Mouse (Mus musculus): Measurements from ENCODE around the gene Ccdc184. TPM values are rescaled to one million over a fixed set of nuclear protein-coding genes. Genes with fewer than 3 reads are reported as not detected.

Ccdc184 gene
- total RNA-seq, 2 experiments from 2014 or later: 10.9 to 12.4 TPM

DNA sequence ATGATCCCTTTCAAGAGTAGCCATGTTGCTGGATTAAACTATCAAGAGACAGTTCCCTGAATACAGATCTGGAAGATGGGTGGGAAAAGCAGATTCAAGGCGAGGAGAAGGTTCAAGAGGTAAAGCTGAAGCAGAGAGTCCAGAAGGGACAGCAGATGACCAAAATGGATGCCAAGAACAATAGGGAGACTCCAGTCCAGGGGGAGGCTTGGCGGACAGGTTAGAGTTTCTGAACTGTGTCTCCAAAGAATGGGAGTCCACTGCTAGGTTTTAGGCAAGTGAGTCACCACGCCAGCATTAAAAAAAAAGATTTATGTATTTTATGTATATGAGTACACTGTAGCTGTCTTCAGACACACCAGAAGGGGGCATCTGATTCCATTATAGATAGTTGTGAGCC, 12.3 kb upstream of the Ccdc184 start:
- DNase-seq (ENCODE audit: extremely low spot score in 1 of 2, low spot score in 1 of 2): no peak

DNA sequence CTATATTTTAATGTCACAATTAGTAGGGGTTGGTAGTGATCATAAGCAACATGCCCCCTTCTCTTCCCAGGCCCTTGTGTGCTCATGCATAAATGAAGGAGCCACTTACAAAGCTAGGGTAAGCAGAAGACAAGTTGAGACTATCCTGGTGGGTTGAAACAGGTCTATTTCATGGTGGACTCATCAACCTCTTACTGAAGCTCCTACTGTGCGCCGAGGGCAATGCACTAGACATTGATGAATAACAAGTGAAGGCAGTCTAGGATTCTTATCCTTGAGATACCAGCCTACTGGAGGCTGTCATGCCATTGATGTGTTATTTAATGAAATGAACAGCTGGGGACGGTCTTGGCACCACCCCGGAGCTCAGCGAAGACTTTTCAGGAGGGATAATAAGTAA, 11.7 kb upstream of the Ccdc184 start:
- no peak for DNase-seq (ENCODE audit: extremely low spot score in 1 of 2, low spot score in 1 of 2)

DNA sequence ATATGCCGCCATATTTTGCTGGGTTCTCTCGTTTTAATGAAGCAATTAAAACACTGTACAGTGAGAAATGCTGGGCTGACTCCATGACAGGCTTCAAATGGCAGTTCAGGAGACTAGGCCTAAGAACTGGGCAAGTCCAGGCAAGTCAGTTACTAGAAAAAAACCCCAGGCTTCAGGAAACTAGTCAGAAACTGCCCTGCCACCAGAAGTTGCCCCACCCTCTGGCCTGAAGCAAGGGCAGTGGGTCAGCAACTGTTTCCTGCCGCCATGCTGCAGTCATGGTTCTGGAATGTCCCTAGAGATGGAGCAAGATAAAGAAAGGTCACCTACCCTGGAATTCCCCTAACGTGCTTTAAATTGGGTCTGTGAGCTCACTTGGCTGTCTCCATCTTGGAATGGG, 11.0 kb upstream of the Ccdc184 start:
- DNase-seq (ENCODE audit: extremely low spot score in 1 of 2, low spot score in 1 of 2): no peak

DNA sequence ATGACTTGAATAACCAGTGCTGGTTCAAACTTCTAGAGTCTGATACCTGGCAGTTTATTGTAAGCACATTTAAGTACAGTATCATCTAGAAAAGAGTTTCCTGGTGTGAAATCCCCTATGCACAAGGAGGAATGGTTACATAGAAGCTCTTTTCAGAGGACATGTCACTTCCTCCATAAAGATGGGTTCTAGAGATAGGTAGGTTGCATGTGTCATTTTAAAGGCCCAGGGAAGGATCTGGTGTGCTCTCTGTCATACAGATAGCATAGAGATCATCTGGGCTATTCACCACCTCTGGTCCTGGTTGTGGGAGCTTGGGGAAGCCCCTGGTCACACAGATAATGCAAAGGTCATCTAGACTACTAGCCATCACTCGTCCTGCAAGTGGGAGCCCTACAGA, 9.7 kb upstream of the Ccdc184 start:
- no peak for DNase-seq (ENCODE audit: extremely low spot score in 1 of 2, low spot score in 1 of 2)

DNA sequence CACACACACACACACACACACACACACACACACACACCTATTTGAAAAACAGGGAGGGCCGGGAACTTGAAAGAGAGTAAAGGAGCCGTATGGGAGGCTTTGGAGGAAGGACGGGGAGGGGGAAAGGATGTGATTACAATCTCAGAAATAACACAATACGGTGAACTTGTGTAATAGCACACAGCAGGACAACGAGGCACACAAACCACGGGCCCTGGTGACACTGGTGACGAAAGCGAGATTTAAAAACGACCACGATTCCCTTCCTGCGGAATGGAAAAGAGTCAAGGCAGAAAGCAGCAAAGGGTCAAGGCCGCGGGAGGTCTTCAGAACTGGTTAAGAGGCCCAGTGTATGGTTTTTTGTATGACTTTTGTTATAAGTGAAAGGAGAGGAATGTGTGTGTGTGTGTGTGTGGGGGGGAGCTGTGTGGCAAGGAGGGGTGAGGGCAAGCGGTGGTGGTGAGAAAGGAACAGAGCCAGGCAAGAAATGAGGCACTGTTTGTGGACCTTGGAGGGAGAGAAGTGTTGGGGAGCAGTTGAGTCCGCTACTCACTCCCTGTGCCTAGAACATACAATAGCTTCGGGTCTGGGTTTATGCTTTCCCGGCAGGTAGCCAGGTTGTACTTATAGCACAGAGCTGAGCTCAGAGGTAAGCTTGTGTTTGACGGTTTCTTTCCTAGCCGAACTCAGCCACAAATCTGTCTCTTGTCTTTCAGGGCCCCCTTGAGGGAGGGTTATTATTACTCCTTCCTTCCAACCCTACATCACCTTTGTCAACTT, 5.7 kb upstream of the Ccdc184 start:
- DNase-seq (ENCODE audit: extremely low spot score in 1 of 2, low spot score in 1 of 2): no peak

DNA sequence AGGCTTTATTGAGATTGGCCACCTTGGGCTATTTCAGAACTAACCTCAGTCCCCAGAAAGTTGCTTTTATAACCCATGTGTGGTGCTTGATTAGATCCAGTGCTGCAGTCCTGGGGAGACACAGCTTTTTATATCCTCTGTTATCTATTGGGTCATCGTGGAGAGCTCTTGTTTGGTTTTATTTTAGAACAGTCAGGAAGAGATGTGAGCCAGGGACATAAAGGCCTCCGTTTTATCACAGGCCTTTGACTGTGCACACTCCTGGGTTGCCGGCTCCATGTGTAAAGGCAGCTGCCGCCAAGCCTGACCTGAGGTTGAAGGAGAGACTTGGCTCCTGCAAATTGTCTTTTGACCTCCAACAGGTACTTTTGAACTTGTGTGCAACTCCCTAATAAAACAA, 4.4 kb upstream of the Ccdc184 start:
- DNase-seq (ENCODE audit: extremely low spot score in 1 of 2, low spot score in 1 of 2): no peak

DNA sequence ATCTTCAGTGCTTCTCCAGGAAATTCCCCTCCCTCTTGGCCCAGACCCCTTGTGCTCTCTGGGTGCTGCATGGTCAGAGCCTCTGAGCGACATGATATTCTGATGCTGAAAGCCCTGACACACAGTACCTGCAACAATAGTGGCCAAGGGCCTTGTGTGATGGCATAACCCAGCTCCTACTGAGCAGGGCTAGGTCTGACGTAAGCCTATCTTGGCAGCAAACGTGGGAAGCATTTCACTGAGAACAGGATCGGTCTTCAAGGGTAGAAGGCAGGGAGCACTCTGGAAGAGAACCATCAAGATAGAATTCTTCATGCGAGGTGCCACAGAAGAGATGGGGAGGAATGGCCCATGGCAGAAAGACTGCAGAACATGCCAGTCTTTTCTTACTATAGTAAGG, 1.4 kb upstream of the Ccdc184 start, which contains the start of gene Asb8:
Gene Asb8 (minus strand): TSS at position 101 of the 400 bp plus-strand sequence.
- no peak for DNase-seq (ENCODE audit: extremely low spot score in 1 of 2, low spot score in 1 of 2)

DNA sequence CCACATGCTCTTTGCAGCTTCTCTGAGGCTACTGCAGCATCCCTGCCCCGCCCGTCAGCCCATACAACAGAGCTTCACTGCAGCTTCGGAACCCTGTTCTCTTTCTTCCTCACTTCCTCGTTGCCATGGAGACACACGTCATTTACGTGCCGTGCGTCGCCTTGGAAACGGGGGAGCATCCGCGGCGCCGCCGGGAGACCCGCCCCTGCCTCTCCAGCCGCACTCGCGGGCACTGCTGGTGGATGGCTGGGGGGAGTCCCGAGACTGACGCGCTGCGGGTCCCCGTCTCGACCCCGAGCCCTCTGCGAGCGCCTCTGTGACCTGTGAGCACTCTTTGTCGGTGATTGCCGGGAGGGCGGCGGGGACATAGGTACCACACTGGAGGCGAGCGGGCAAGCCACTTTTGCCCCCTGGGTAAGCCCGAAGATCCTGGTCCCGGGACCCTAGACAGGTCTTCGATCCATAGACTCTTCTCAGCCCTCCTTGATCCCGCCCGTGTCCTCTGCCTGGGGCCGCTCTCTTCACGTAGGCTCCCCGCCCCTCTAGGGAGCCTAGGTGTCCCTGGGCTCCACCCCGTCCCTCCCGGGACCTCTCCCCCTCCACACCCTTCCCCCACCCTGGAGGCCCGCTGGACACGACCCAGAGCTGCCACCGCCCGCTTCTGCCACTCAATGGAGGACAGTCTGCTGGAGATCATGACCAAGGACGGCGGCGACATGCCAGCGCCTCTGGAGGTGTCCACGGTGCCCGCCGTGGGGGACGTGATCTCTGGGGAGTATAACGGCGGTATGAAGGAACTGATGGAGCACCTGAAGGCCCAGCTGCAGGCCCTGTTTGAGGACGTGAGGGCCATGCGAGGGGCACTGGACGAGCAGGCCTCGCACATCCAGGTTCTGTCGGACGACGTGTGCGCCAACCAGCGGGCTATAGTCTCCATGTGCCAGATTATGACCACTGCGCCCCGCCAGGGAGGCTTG, 975 bp downstream of the Ccdc184 start:
- peak; percentile 77 to 80 for DNase-seq (ENCODE audit: extremely low spot score in 1 of 2, low spot score in 1 of 2)

DNA sequence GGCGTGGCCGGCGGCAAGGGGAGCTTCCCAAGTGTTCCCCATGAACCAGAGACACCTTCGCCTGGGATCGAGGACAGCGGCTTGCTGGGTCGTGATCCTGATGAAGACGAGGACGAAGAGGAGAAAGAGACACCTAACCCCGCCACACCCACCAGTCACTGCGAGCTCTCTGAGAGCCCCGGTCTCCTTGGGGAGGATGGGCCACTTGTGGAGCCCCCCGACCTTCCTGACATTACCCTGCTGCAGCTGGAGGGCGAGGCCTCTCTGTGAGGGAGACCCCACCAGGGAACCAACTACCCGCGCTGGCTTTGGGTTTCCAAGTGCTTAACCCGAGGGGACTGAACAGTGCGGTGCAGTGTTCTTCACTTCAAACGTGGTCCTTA, 1.7 kb downstream of the Ccdc184 start:
- DNase-seq (ENCODE audit: extremely low spot score in 1 of 2, low spot score in 1 of 2): no peak

DNA sequence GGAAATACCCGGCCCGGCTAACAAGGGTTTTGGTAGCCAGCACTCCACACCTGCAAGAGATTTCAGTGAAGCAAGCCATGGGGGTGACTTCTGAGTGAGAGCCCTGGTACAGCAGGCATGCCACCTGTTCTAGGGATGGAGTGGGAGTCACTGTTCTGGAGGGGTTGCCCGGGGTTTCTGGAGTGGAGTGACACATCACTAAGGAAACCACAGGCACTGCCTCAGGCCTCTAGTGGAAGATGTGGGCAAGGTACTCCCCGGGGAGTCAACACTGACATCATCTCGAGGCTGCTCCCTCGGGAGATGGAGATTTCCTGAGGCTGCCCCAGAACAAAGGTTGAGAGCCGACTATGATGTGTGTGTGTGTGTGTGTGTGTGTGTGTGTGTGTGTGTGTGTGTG, 3.4 kb downstream of the Ccdc184 start:
- DNase-seq (ENCODE audit: extremely low spot score in 1 of 2, low spot score in 1 of 2): peak in 1 of 2 experiments; percentile 22

DNA sequence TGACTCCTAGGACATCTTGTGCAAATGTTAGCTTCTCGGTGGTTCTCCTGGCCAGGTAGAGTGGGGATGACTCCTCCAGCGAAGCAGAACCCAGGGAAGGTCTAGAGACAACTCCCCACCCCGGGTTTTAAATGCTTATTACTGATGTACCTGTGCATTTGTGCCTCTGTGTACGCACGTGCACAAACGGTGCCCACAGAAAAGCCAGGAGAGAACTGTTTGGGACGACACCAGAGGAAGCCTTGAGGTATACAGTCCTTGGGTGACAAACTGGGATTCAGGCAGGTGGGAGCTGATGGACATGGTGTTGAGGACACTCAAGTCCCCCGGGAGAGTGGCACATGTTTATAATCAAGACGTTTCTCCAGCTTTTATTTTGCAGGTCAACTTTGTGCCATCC, 4.0 kb downstream of the Ccdc184 start:
- no peak for DNase-seq (ENCODE audit: extremely low spot score in 1 of 2, low spot score in 1 of 2)

DNA sequence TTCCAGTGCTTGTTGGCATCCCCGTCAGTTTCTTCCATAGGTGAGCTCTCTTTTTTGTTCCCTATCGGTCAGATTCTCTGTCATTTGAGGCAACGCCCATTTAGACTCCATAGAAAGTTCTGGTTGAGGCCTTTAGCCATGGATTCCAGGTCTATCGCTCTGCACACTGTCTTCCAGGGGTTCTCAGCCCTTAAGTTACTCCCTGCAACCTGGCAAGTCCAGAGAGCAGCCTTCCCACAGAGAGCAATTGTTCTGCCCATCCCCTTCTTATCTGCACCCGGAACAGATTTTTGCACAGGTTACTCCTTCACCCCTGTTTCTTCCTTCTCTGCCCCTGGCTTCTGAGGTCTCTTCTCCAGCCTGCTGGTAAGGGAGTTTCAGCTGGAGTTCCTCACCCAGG, 5.2 kb downstream of the Ccdc184 start:
- DNase-seq (ENCODE audit: extremely low spot score in 1 of 2, low spot score in 1 of 2): no peak

DNA sequence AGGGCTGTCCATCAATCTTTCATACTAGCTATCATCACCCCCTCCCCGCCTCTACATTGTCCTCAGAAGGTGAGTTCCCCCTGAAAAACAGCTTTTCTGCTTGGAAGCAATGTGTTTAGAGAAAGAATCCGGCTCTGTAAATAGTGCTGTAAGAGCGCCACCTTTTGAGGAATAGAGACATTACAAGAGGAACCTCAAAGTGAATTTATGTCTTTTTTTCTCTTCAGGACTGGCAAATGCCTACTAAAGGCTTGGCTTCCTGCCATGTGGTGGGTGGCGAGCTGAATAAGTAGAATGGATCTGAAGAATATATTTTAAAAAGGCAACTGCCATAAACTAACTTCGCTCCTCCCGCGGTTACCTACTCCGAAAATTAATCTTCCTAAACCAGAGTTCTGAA, 6.9 kb downstream of the Ccdc184 start:
- DNase-seq (ENCODE audit: extremely low spot score in 1 of 2, low spot score in 1 of 2): peak; percentile 30 to 65

DNA sequence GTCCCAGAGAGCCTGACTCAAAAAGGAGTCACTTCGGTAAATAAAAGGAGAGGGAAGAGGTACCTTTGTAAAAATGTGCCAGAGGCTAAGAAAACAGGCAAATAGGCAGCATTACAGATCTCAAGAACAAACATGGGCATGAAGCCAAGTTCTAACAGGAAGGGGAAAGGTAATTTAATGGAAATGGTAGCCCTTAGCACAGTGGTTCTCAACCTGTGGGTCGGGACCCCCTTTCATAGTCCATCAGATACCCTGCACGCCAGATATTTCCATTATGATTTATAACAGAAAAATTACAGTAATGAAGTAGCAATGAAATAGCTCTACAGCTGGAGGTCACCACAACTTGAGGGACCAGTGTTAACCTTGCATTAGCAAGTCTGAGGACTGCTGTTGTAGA, 10.4 kb downstream of the Ccdc184 start:
- DNase-seq (ENCODE audit: extremely low spot score in 1 of 2, low spot score in 1 of 2): no peak

DNA sequence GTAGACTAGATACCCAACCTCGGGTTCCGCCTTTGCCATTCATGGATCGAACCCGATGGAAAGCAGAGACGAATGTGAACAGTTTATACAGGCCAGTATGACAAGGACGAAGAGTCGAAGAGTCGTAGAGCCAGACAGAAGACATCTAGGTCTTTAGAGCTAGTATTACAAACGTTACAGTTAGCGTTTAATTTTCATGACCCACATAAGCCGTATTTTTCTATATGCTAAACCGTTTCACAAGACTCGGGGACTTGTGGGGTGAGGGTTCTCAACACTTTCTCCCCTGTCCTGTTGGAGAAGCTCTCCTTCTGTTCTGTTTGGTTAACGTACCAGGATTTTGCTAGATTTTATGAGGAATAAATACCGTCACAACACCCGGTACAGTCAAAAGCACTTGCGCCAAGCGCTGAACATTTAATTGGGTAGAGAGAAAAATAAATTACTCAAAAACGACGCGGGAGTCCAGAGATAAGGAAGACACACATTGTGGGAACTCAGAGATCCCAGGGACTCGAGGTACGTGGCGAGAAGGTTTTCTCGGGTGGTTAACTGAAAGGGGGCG, 13.7 kb downstream of the Ccdc184 start:
- DNase-seq (ENCODE audit: extremely low spot score in 1 of 2, low spot score in 1 of 2): no peak

DNA sequence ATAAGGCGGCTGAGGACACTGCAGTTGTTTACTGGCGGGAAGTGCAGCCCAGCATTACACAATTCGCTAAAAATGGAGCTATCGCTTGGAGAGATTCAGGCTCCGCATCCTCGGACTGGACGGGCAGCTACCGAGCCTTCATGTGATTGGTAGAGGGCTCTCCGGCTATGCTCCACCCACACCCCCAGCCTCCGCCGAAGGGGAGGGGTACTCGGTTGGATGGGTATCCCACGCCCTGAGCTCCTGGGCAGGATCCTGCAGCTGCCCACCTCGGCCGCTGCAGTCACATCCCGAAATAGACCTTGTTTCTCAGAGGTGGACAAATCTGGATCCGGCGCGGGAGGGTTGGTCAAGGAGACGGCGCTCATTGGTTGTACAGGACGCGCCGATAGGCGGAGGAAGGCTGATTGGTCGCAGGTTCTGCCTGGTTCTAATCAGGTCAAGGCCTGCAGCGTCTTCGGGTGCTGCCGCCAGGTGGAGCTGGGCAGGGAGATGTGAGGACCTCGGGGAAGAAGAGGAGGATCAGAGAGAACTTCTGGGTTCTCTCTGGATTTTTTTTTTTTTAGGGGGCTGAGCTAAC, 14.3 kb downstream of the Ccdc184 start:
- DNase-seq (ENCODE audit: extremely low spot score in 1 of 2, low spot score in 1 of 2): peak; percentile 75

DNA sequence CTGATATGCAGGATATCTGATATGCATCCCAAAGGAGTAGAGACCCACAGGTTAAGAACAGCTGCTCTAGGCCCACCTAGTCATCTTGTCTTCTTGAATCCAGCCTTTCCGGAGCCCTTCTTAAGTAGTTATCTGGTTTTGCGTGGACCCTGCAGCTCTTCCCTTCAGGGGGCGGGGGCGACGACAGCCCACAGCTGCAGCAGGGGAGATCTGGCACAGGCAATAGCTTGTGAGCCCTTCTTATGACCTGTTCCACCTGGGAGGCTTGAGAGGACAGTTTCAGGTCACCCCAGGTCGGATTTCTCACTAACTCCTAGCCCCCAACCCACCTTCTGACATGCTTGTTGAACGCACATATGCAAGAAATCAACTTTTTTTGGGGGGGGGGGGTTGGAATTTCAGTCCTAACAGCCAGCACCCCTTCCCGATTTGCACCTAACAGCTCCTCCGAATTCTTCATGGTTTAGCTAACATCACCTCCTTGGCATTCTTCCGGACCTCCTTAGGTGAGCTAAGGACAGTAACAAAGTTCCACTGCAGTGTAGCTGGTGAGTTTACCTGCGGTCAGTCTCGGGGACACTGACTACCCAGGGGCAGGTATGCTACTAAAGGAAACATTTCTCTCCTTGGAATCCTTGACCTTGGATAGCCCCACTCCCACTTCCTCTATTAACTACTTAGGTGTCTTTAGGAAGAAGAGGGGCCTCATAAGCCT, 15.1 kb downstream of the Ccdc184 start:
- no peak for DNase-seq (ENCODE audit: extremely low spot score in 1 of 2, low spot score in 1 of 2)

DNA sequence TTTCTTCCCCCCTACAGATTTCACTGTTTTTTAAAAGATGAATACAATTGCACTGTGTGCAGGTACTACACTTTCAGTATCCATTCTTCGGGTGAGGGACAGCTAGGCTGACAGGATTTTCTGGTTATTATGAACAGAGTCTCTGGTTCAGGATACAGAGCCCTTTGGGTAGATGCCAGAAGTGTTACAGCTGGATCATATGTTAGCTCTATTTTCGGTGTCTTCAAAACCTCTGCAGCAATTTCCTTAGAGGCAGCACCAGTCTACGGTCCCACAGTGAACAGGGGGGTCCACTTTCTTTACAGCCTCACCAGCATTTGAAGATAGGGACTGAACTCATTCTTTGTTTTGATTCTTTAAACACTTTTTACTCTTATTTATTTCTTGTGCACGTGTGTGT, 17.5 kb downstream of the Ccdc184 start:
- no peak for DNase-seq (ENCODE audit: extremely low spot score in 1 of 2, low spot score in 1 of 2)

DNA sequence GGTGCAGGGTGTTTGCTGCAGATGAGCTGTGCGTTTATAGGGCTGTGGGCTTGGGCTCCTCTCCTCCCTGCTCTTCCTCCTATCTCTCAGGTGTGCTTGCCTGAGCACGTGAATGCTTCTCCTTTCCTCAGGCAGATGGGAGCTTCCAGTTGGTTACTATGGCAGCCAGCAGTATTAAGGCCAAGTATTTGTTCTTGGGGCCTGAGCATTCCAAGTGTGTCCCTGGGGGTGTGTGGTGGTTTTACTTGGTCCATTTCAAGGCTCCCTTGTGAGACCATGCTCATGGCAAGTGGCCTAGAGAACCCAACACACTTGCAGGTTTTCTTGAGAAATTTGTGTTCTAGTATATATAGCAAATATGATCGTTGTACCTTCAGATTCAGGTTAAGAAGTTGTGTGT, 28.5 kb downstream of the Ccdc184 start, which contains the start of gene Olfr288:
Gene Olfr288 (minus strand): TSS at position 101 of the 400 bp plus-strand sequence.
- no peak for DNase-seq (ENCODE audit: extremely low spot score in 1 of 2, low spot score in 1 of 2)

DNA sequence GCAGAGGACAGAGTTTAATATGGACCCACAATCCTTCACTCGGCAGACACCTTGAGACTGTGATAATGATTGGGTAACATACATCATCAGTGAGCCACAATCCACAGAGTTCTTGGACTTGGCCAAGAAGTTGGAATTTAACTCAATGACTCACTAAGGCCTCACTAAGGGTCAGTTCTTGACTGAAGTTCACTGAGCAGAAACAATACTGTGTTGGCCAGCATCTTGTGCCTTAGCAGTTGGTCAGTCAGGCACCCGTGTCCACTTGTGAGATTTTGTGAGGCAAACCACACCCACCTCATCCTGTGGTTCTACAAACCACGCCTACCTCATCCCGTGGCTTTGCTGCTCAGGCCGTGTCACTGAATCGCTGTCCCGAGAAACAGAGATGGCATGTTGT, 42.7 kb downstream of the Ccdc184 start:
- no peak for DNase-seq (ENCODE audit: extremely low spot score in 1 of 2, low spot score in 1 of 2)

Data from layer of hippocampus, postnatal 25 days (tissue).